Mouse (Mus musculus) ES-E14 (cell line): ENCODE data around the gene Vegfa.

Source experiments
- CHD2 ChIP-seq: IDR thresholded peaks from 2 replicates; pipeline ENCODE4 v1.6.1; 2014; ENCODE audit warnings: mild to moderate bottlenecking, low read depth, low read length, inconsistent platforms
- HCFC1 ChIP-seq: IDR thresholded peaks from 2 replicates; pipeline ENCODE4 v1.6.1; 2012; ENCODE audit warnings: low read length, inconsistent platforms, borderline replicate concordance; ENCODE audit not compliant: insufficient read depth
- MAFK ChIP-seq: IDR thresholded peaks from 2 replicates; pipeline ENCODE4 v1.6.1; 2014; ENCODE audit warnings: mild to moderate bottlenecking, low read depth, low read length, inconsistent platforms; ENCODE audit not compliant: insufficient read depth
- ZC3H11A ChIP-seq: IDR thresholded peaks from 2 replicates; pipeline ENCODE4 v1.6.1; 2012; ENCODE audit warnings: low read depth, mild to moderate bottlenecking, inconsistent platforms, low read length, borderline replicate concordance
- ZNF384 ChIP-seq: IDR thresholded peaks from 2 replicates; pipeline ENCODE4 v1.6.1; 2012; ENCODE audit warnings: low read depth, low read length, inconsistent platforms

GRCm38 (mm10) chr17:46076260-46076551, 44.0 kb upstream of the Vegfa start:
- TF ChIP-seq ZNF384, result no peak
- no peak for TF ChIP-seq MAFK
- no peak for TF ChIP-seq HCFC1
- TF ChIP-seq CHD2, result no peak
- no peak for TF ChIP-seq ZC3H11A
